Mouse (Mus musculus): Measurements from ENCODE around the gene Polr3c. TPM values are rescaled to one million over a fixed set of nuclear protein-coding genes. Genes with fewer than 3 reads are reported as not detected.
A peak's percentile ranks its signal among the peaks of the same experiment; 100 is the strongest.
"Not testable (repeated sequence)": the region's sequence is repeated elsewhere in the genome, so short reads cannot be mapped to it uniquely, and the experiment has no call there.

The Polr3c gene
- total RNA-seq (2022): 10 to 100 TPM; 24.2 to 27.6 (median 26.6) TPM

- DNase-seq (ENCODE audit: low spot score in 2 of 2): peak; percentile 80 to 95
These were observed at the start of gene Polr3c, which contains the start of gene Rnf115 for GRCm38 (mm10) chr3:96727343-96727827. TSS of gene Polr3c (minus strand) at chr3:96727628. TSS of gene Rnf115 (plus strand) at chr3:96727664.

- DNase-seq (ENCODE audit: low spot score in 2 of 2): no peak
These were observed 49.7 kb upstream of the Polr3c start for GRCm38 (mm10) chr3:96777120-96777519.

GRCm38 (mm10) chr3:96772949-96773348 is 45.5 kb upstream of the Polr3c start:
- DNase-seq (ENCODE audit: low spot score in 2 of 2): no peak

- no peak for DNase-seq (ENCODE audit: low spot score in 2 of 2)
These were observed 42.5 kb upstream of the Polr3c start for GRCm38 (mm10) chr3:96769971-96770370.

- no peak for DNase-seq (ENCODE audit: low spot score in 2 of 2)
These were observed 37.1 kb upstream of the Polr3c start for GRCm38 (mm10) chr3:96764528-96764927.

DNA sequence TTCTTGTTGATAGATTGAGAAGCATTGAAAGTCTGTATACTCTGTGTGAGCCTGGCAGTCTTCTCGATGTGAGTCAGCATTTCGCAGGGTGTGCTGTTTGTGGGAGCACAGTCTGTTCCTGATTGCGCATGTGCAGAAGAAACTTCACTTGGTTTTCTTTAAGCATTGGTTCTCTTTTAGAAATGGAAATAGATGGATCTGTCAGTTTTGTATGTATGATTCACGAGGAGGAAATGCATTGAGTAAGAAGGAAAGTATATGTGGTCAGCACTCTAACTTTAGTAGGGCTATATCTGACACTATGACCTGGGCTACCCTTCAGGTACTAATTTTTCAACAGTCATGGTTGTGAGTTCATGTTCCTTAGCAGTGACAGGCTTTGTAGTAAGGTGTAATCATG is 32.3 kb upstream of the Polr3c start:
- peak in 1 of 2 experiments; percentile 24 for DNase-seq (ENCODE audit: low spot score in 2 of 2)

GRCm38 (mm10) chr3:96757691-96758090 is 30.3 kb upstream of the Polr3c start:
- DNase-seq (ENCODE audit: low spot score in 2 of 2): no peak

- DNase-seq (ENCODE audit: low spot score in 2 of 2): no peak
These were observed 28.5 kb upstream of the Polr3c start for GRCm38 (mm10) chr3:96755935-96756334.

DNA sequence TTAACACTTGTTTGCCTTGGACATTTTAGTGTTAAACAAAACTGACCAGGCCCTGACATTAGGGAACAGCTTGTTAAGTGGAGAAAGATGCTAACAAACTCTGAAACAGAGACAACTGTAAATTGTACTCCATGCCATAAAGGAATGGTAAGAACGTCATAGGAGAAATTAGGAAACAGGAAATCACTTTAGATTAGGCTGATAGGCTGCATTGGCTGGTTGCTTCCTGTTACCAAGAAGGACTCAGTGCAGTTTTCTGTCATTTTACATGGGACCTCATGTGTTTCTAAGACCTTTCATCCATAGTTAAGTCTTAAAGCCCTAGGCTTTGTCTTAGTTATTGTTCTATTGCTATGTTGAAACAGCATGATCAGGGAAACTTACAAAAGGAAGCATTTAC is 19.4 kb upstream of the Polr3c start:
- no peak for DNase-seq (ENCODE audit: low spot score in 2 of 2)

DNA sequence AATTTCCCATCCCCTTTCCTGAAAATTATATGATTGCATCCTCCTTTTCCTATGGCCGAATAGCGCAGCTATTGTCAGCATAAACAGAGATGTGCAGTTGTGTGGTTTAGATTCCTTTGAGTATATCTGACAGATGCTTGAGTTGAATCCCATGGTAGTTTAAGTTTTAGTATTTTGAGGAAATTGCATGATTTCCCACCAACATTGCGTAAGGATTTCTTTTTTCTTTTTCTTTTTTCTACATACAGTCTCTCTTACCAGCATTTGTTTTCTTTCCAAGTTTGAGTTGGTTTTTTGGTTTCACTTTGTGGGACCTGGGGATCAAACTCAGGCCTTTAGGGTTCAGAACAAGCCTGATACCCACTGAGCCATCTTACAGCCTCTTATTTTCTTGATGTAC is 16.9 kb upstream of the Polr3c start:
- no peak for DNase-seq (ENCODE audit: low spot score in 2 of 2)

- DNase-seq (ENCODE audit: low spot score in 2 of 2): not testable (repeated sequence)
These were observed 12.9 kb upstream of the Polr3c start for GRCm38 (mm10) chr3:96740279-96740678.

DNA sequence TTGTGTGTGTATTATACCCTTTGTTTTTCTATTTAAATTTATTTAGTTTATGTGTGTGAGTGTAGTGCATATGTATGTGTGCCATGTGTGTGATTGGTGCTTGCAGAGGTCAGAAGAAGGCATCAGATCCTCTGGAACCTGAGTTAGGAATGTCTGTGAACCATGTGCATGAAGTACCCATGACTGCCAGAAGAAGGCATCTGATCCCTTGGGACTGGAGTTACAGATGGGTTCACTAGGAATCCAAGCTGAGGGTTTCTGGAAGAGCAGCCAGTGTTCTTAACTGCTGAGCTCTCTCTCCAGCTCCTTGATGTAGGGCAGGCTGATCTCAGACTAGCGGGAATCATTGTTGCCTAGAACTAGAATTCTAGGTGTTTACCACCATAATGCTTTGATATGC is 10.6 kb upstream of the Polr3c start:
- DNase-seq (ENCODE audit: low spot score in 2 of 2): no peak

GRCm38 (mm10) chr3:96737013-96737740 is 9.7 kb upstream of the Polr3c start:
- DNase-seq (ENCODE audit: low spot score in 2 of 2): no peak

GRCm38 (mm10) chr3:96735200-96735599 is 7.8 kb upstream of the Polr3c start:
- DNase-seq (ENCODE audit: low spot score in 2 of 2): no peak

- no peak for DNase-seq (ENCODE audit: low spot score in 2 of 2)
These were observed 6.6 kb upstream of the Polr3c start for GRCm38 (mm10) chr3:96733984-96734383.

DNA sequence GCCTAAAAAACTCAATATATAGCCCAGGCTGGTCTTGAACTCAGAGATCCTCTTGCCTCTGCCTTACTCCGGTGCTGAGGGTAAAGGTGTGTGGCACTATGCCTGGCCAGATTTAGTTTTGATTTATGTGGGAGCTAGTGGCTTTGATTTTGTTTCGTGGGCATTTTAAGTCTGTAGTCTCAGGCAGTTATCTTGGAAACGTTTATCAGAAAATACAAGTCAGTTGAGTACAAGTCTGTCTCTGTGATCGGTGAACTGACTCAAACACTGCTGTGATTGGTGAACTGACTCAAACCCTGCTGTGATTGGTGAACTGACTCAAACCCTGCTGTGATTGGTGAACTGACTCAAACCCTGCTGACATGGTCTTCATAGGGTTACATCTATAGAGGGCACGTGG is 3.4 kb upstream of the Polr3c start:
- no peak for DNase-seq (ENCODE audit: low spot score in 2 of 2)

- DNase-seq (ENCODE audit: low spot score in 2 of 2): no peak
These were observed 2.0 kb upstream of the Polr3c start for GRCm38 (mm10) chr3:96729403-96729784.

GRCm38 (mm10) chr3:96728634-96729402 is 1.4 kb upstream of the Polr3c start:
- no peak for DNase-seq (ENCODE audit: low spot score in 2 of 2)

DNA sequence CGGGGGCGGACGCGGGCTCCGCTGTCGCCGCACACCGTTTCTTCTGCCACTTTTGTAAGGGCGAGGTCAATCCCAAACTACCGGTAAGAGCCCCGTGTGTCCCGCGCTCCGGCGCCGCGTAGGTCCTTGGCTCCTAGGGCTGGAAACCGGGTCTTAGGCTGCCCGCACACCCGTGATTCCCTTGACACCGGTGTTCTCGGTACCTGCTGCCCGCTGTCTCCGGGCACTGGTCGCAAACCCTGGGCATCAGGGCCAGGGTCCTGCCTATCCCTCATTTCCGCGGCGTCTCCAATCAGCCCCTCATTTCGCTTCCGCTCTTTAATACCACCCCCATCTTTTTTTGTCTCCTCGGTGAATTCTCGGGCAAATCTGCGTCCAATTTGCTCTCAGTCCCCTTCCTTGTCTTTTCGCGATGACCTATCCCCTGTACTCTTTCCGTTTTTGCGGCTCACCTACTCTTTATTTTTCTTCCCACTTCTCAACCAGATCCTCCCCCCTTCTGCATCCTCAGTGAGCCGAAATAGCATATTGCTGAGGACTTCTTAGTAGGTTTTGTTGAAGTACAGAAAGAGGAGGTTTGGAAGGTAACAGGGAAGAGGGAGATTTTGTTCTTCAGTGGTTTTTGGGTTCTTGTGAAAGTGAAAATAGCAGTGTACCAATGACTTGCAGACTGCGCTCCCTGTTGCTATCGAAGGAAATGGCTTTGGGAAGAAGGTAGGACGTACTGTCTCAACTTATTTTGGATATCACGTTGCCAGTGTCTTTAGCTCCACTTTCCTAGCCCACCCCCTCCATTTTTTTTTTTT is 603 bp upstream of the Polr3c start:
- DNase-seq (ENCODE audit: low spot score in 2 of 2): no peak

GRCm38 (mm10) chr3:96719173-96719572 is 8.3 kb downstream of the Polr3c start:
- no peak for DNase-seq (ENCODE audit: low spot score in 2 of 2)

DNA sequence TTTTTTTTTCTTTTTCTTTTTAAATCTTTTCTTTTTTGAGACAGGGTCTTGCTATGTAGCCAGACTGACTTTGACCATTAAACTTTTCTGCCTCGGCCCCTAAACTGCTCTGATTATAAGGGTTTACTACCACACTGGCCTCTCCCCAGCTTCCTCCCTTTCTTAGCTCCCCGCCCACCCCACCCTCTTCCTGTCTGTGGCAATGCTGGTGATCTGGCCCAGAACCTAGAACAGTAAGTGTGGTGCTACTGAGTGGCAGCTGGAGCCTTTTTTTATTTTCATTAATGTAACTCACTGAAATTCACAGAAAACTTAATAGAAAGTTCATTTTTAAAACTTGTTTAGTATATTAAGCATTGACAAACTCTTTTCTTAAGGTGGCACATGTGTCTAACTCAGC is 11.6 kb downstream of the Polr3c start:
- DNase-seq (ENCODE audit: low spot score in 2 of 2): no peak

DNA sequence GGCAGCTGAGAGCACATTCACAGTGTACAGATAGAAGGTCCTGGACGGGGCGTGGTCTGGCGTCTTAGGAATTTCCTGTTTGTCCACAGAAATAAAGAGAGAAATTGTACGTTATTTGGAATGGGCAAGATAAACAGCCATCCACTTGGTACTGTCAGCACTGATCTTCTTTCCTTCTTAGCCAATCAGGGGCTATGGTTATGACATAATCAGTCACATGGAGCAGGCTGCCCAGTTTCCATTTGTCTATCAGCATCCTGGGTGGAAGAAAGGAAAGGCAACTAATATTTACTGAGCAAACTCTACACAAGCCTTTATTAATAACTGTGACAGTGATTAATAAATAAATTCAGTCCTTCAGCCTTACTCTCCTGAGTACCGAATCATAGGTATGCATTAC is 13.1 kb downstream of the Polr3c start:
- DNase-seq (ENCODE audit: low spot score in 2 of 2): no peak
